Mouse (Mus musculus) brain, embryonic 14.5 days (tissue): ENCODE measurements around the gene Olfr170.
"Not testable (repeated sequence)": the region's sequence is repeated elsewhere in the genome, so short reads cannot be mapped to it uniquely, and the experiment has no call there.

Experiments used
- CTCF ChIP-seq: fragments of 200-500 bp; IDR thresholded peaks from 2 replicates; pipeline ENCODE4 v1.5.1; 2012; ENCODE audit warnings: inconsistent platforms, mild to moderate bottlenecking, moderate library complexity, borderline replicate concordance; ENCODE audit not compliant: insufficient read depth, insufficient read length; ENCODE audit errors: extremely low read depth
- POLR2A ChIP-seq: fragments of 200-500 bp; IDR thresholded peaks from 2 replicates; pipeline ENCODE4 v1.6.1; 2012; ENCODE audit warnings: mild to moderate bottlenecking, inconsistent platforms, borderline replicate concordance; ENCODE audit not compliant: poor library complexity, insufficient read depth, insufficient read length, severe bottlenecking; ENCODE audit errors: extremely low read depth

- not testable (repeated sequence) for TF ChIP-seq POLR2A, CTCF
Observed at GRCm38 (mm10) chr16:19571709-19572108, 40.0 kb downstream of the Olfr170 start, which contains the start of gene Olfr169.
